Comparison of ENCODE assay signal across 8 mouse cellular contexts in the genomic region with DNA sequence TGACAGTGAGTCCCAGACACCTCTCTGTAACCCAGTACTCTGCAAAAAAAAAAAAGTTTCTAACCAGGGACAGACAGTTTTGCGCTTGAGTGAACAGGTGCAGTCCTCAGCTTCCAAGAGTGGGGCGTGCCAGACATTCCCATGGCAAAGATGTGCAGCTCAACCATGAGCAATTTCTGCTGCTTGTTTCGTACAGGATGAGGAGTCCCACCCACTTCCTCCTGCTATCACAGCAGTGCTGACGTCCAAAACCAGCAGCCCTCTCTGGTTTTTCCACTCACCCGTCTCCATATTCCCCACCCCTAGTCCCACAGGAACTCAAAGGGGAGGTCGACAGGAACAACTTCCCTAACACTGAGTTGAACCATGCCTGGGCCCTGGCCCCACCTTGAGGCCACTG. TPM values are rescaled to one million over a fixed set of nuclear protein-coding genes. Genes with fewer than 3 reads are reported as not detected.
A peak's percentile ranks its signal among the peaks of the same experiment; 100 is the strongest.
DNase-seq lines count a peak whose midpoint lies in the region; ATAC-seq and TF ChIP-seq lines count a peak whose summit lies in the region.

No protein-coding gene starts in this region.

- H3K9ac ChIP-seq in kidney, embryonic 14.5 days (ENCODE audit: low read depth, low read length): no peak overlapping the region
- peak overlapping the region; percentile 13 for H3K9ac ChIP-seq in MEL (ENCODE audit: control insufficient read depth, low read depth, low read length, poor library complexity, severe bottlenecking)
- H3K9ac ChIP-seq in heart, embryonic 12.5 days: no peak overlapping the region

- H3K79me2 ChIP-seq in MEL (ENCODE audit: control insufficient read depth, insufficient read depth, low read length, poor library complexity): peaks cover 29% of the 10 kb centered on the region

- no peak for TF ChIP-seq POLR2A in MEL (IDR thresholded peaks at IDR 0.05; ENCODE audit: control insufficient read depth in 1 of 2, insufficient read depth in 1 of 2, low read depth in 1 of 2, low read length in 2 of 2, poor library complexity in 1 of 2)
- TF ChIP-seq POLR2A in cerebellum, adult 2 months (IDR thresholded peaks at IDR 0.05; ENCODE audit: borderline replicate concordance, insufficient read depth, low read length): no peak

- H3K36me3 ChIP-seq in kidney, embryonic 14.5 days (ENCODE audit: control insufficient read depth, insufficient read depth, low read length): no peaks in the 10 kb centered on the region
- peaks cover 0 to 48% of the 10 kb centered on the region in 2 experiments; a peak in 2 of 4 replicates for H3K36me3 ChIP-seq in MEL (ENCODE audit: control insufficient read depth in 1 of 2, insufficient read depth in 2 of 2, low read length in 2 of 2)
- H3K36me3 ChIP-seq in heart, embryonic 12.5 days: no peaks in the 10 kb centered on the region

- no peak overlapping the region for H3K4me2 ChIP-seq in kidney, embryonic 14.5 days (replicated peaks; ENCODE audit: low read depth, low read length)
- H3K4me2 ChIP-seq in heart, embryonic 12.5 days: no peak overlapping the region

- no peak for TF ChIP-seq CTCF in MEL (IDR thresholded peaks at IDR 0.05 in 2 of 3, conservative IDR thresholded peaks at IDR 0.05 in 1 of 3; ENCODE audit: control insufficient read depth in 1 of 3, insufficient read depth in 1 of 3, low read depth in 2 of 3, low read length in 3 of 3, poor library complexity in 1 of 3, severe bottlenecking in 1 of 3)
- no peak for TF ChIP-seq CTCF in cerebellum, adult 2 months (IDR thresholded peaks at IDR 0.05; ENCODE audit: borderline replicate concordance, insufficient read depth, low read depth, low read length)

- no peak overlapping the region for H3K27ac ChIP-seq in kidney, embryonic 14.5 days (ENCODE audit: low read depth, low read length)
- H3K27ac ChIP-seq in MEL (ENCODE audit: control insufficient read depth, low read depth, low read length): peak overlapping the region; percentile 34; the same call in 1 of the 2 replicates
- H3K27ac ChIP-seq in heart, embryonic 12.5 days (ENCODE audit: poor library complexity, severe bottlenecking): peak overlapping the region; percentile 65; the same call in 1 of the 2 replicates
- no peak overlapping the region for H3K27ac ChIP-seq in cerebellum, adult 2 months (ENCODE audit: insufficient read depth, low read length)

- no peak for TF ChIP-seq RAD21 in MEL (IDR thresholded peaks at IDR 0.05; ENCODE audit: low read depth, low read length)

- 34% methylated on average over 6 of the region's 6 CpGs for WGBS in kidney, embryonic 14.5 days
- WGBS in heart, embryonic 12.5 days: 43% methylated on average over 6 of the region's 6 CpGs
- WGBS in cerebellum, adult 2 months: 58% methylated on average over 6 of the region's 6 CpGs

- no peaks in the 10 kb centered on the region for H3K9me3 ChIP-seq in kidney, embryonic 14.5 days (ENCODE audit: control insufficient read depth, low read length)
- H3K9me3 ChIP-seq in MEL (replicated peaks; ENCODE audit: insufficient read depth, low read length): no peaks in the 10 kb centered on the region
- H3K9me3 ChIP-seq in heart, embryonic 12.5 days (replicated peaks): no peaks in the 10 kb centered on the region

- no peak for ATAC-seq in kidney, embryonic 14.5 days (ENCODE audit: low FRiP score, low TSS enrichment)
- peak; percentile 52 for ATAC-seq in heart, embryonic 12.5 days (ENCODE audit: insufficient number of reproducible peaks, low FRiP score)

- peaks cover 16% of the 10 kb centered on the region for H3K27me3 ChIP-seq in kidney, embryonic 14.5 days (ENCODE audit: control insufficient read depth, insufficient read depth, low read length)
- no peaks in the 10 kb centered on the region for H3K27me3 ChIP-seq in MEL (ENCODE audit: control insufficient read depth in 1 of 2, insufficient read depth in 2 of 2, low read length in 2 of 2)
- H3K27me3 ChIP-seq in heart, embryonic 12.5 days (replicated peaks): peaks cover 18% of the 10 kb centered on the region
- H3K27me3 ChIP-seq in cerebellum, adult 2 months (ENCODE audit: control insufficient read depth, insufficient read depth, low read length): no peaks in the 10 kb centered on the region

- peak in 1 of 2 experiments; percentile 29; a peak in 1 of 4 replicates for TF ChIP-seq EP300 in MEL (IDR thresholded peaks at IDR 0.05; ENCODE audit: low read depth in 1 of 2, low read length in 2 of 2)

- no peak overlapping the region for H3K4me3 ChIP-seq in kidney, embryonic 14.5 days (ENCODE audit: low read length)
- H3K4me3 ChIP-seq in MEL (ENCODE audit: control insufficient read depth in 1 of 2, insufficient read depth in 1 of 2, low read depth in 2 of 2, low read length in 2 of 2): peak overlapping the region in 1 of 2 experiments; percentile 61; a peak in 2 of 4 replicates
- no peak overlapping the region for H3K4me3 ChIP-seq in heart, embryonic 12.5 days
- no peak overlapping the region for H3K4me3 ChIP-seq in cerebellum, adult 2 months (replicated peaks; ENCODE audit: insufficient read depth, low read depth, low read length)

- peaks cover 21% of the 10 kb centered on the region for H3K4me1 ChIP-seq in kidney, embryonic 14.5 days (ENCODE audit: control insufficient read depth, insufficient read depth, low read length)
- H3K4me1 ChIP-seq in MEL (ENCODE audit: control insufficient read depth in 1 of 2, insufficient read depth in 2 of 2, low read length in 2 of 2): peaks cover 19 to 67% of the 10 kb centered on the region in 2 experiments
- peaks cover 64% of the 10 kb centered on the region for H3K4me1 ChIP-seq in heart, embryonic 12.5 days (replicated peaks)
- peaks cover 12% of the 10 kb centered on the region for H3K4me1 ChIP-seq in cerebellum, adult 2 months (ENCODE audit: control insufficient read depth, insufficient read depth, low read length)

- peak; percentile 40 for DNase-seq in kidney, adult 18-20 months
- peak; percentile 77 for DNase-seq in MEL (ENCODE audit: low read depth, low spot score)
- DNase-seq in layer of hippocampus, postnatal 36 days: peak; percentile 33 to 36
- DNase-seq in yolk sac, embryonic 10.5 days (ENCODE audit: low spot score): no peak
- DNase-seq in cerebellum, adult 2 months: no peak
- no peak for DNase-seq in thymus, postnatal 4 days

TF ChIP-seq in MEL, 35 proteins besides CTCF, POLR2A, EP300 and RAD21 (continues in another document):
- TF ChIP-seq MAZ (IDR thresholded peaks at IDR 0.05; ENCODE audit: low read depth, low read length): 0 out of 2 replicates have a peak, but pooled peaks have one; percentile 14
- TF ChIP-seq ZC3H11A (IDR thresholded peaks at IDR 0.05; ENCODE audit: low read depth, low read length): no peak
- no peak for TF ChIP-seq ETS1 (IDR thresholded peaks at IDR 0.05; ENCODE audit: low read depth, low read length)
- TF ChIP-seq E2F4 (IDR thresholded peaks at IDR 0.05; ENCODE audit: borderline replicate concordance, low read depth, low read length): no peak
- TF ChIP-seq TAL1 (IDR thresholded peaks at IDR 0.05; ENCODE audit: low read length): no peak
- TF ChIP-seq NRF1 (IDR thresholded peaks at IDR 0.05; ENCODE audit: insufficient read depth, low read depth, low read length, poor library complexity, severe bottlenecking): no peak
- TF ChIP-seq GABPA (IDR thresholded peaks at IDR 0.05; ENCODE audit: low read depth, low read length): no peak

RNA-seq across cellular contexts. Expression of a gene that starts 7.5 kb away (rescaled TPM):
- 1.1 and 1.3 TPM in 2 replicates for polyA plus RNA-seq in kidney, embryonic 14.5 days (2014; fragmentation: Nextera tagmentation; extraction: Ambion mirVana)
- 30.2 and 41.2 TPM in 2 replicates for total RNA-seq in MEL (2012; rRNA removed)
- 10 to 100 TPM in 1 of 2 experiments, not detected in 1; 41.5 TPM for polyA plus RNA-seq in MEL (2012; ENCODE audit: insufficient read depth in 1 of 2, insufficient read length in 2 of 2, low read depth in 1 of 2, low replicate concordance in 2 of 2, missing spikeins in 1 of 2)
- 1.4 and 2.6 TPM in 2 replicates for polyA plus RNA-seq in heart, embryonic 12.5 days (2016; fragmentation: Nextera tagmentation; extraction: Ambion mirVana)
- 1 to 10 TPM; 3.0 to 4.2 TPM for total RNA-seq in layer of hippocampus, postnatal 36 days (2021)
- polyA plus RNA-seq in cerebellum, adult 2 months (2012; rRNA removed): 4.1 and 4.4 TPM in 2 replicates

RNA-seq across cellular contexts. Expression of a gene that starts 9.1 kb away (rescaled TPM):
- 44.9 and 55.0 TPM in 2 replicates for polyA plus RNA-seq in kidney, embryonic 14.5 days (2014; fragmentation: Nextera tagmentation; extraction: Ambion mirVana)
- total RNA-seq in MEL (2012; rRNA removed): 72.4 and 76.9 TPM in 2 replicates
- 100 to 1,000 TPM in 1 of 2 experiments, not detected in 1; 124 TPM for polyA plus RNA-seq in MEL (2012; ENCODE audit: insufficient read depth in 1 of 2, insufficient read length in 2 of 2, low read depth in 1 of 2, low replicate concordance in 2 of 2, missing spikeins in 1 of 2)
- polyA plus RNA-seq in heart, embryonic 12.5 days (2016; fragmentation: Nextera tagmentation; extraction: Ambion mirVana): 52.7 and 57.4 TPM in 2 replicates
- total RNA-seq in layer of hippocampus, postnatal 36 days (2021): 10 to 100 TPM; 51.9 to 58.7 TPM
- 51.8 and 53.5 TPM in 2 replicates for polyA plus RNA-seq in cerebellum, adult 2 months (2012; rRNA removed)

RNA-seq across cellular contexts. Expression of a gene that starts 19.8 kb away (rescaled TPM):
- polyA plus RNA-seq in kidney, embryonic 14.5 days (2014; fragmentation: Nextera tagmentation; extraction: Ambion mirVana): 6.3 and 12.0 TPM in 2 replicates
- 2.0 and 3.9 TPM in 2 replicates for total RNA-seq in MEL (2012; rRNA removed)
- 1 to 10 TPM in 1 of 2 experiments, not detected in 1; 6.2 TPM for polyA plus RNA-seq in MEL (2012; ENCODE audit: insufficient read depth in 1 of 2, insufficient read length in 2 of 2, low read depth in 1 of 2, low replicate concordance in 2 of 2, missing spikeins in 1 of 2)
- polyA plus RNA-seq in heart, embryonic 12.5 days (2016; fragmentation: Nextera tagmentation; extraction: Ambion mirVana): 45.9 and 46.9 TPM in 2 replicates
- total RNA-seq in layer of hippocampus, postnatal 36 days (2021): 1 to 10 TPM; 6.1 to 6.4 TPM
- polyA plus RNA-seq in cerebellum, adult 2 months (2012; rRNA removed): 7.5 and 8.6 TPM in 2 replicates

RNA-seq across cellular contexts. Expression of a gene that starts 28.8 kb away (rescaled TPM):
- polyA plus RNA-seq in kidney, embryonic 14.5 days (2014; fragmentation: Nextera tagmentation; extraction: Ambion mirVana): 0.57 and 0.60 TPM in 2 replicates
- total RNA-seq in MEL (2012; rRNA removed): 0.04 TPM in 1 of 2 replicates, not detected in the other
- polyA plus RNA-seq in MEL (2012; ENCODE audit: insufficient read depth in 1 of 2, insufficient read length in 2 of 2, low read depth in 1 of 2, low replicate concordance in 2 of 2, missing spikeins in 1 of 2): under 1 TPM in 1 of 2 experiments, not detected in 1; 0.35 TPM
- 0.09 and 0.19 TPM in 2 replicates for polyA plus RNA-seq in heart, embryonic 12.5 days (2016; fragmentation: Nextera tagmentation; extraction: Ambion mirVana)
- under 1 TPM in 1 of 2 experiments, not detected in 1; 0.23 TPM for total RNA-seq in layer of hippocampus, postnatal 36 days (2021)
- 0.74 and 0.87 TPM in 2 replicates for polyA plus RNA-seq in cerebellum, adult 2 months (2012; rRNA removed)

RNA-seq across cellular contexts. Expression of a gene that starts 33.0 kb away (rescaled TPM):
- 4.6 and 5.7 TPM in 2 replicates for polyA plus RNA-seq in kidney, embryonic 14.5 days (2014; fragmentation: Nextera tagmentation; extraction: Ambion mirVana)
- 1.8 and 2.0 TPM in 2 replicates for total RNA-seq in MEL (2012; rRNA removed)
- polyA plus RNA-seq in MEL (2012; ENCODE audit: insufficient read depth in 1 of 2, insufficient read length in 2 of 2, low read depth in 1 of 2, low replicate concordance in 2 of 2, missing spikeins in 1 of 2): 1 to 10 TPM in 1 of 2 experiments, not detected in 1; 6.8 TPM
- polyA plus RNA-seq in heart, embryonic 12.5 days (2016; fragmentation: Nextera tagmentation; extraction: Ambion mirVana): 38.2 and 40.5 TPM in 2 replicates
- 10 to 100 TPM; 21.3 to 23.7 TPM for total RNA-seq in layer of hippocampus, postnatal 36 days (2021)
- 83.3 and 85.2 TPM in 2 replicates for polyA plus RNA-seq in cerebellum, adult 2 months (2012; rRNA removed)

Comparison
In these comparisons a context has a peak if more than half of its experiments do, and no peak if none do; other contexts are left out.
1. DNase-seq: peak in kidney, adult 18-20 months (single experiment), MEL (single experiment) and layer of hippocampus, postnatal 36 days (2 of 2); none in yolk sac, embryonic 10.5 days (single experiment), cerebellum, adult 2 months (0 of 2) and thymus, postnatal 4 days (single experiment).
2. H3K27ac ChIP-seq: peak in MEL (single experiment) and heart, embryonic 12.5 days (single experiment); none in kidney, embryonic 14.5 days (single experiment) and cerebellum, adult 2 months (single experiment).